Mouse (Mus musculus): ENCODE results near the gene 1700017N19Rik. TPM values are rescaled to one million over a fixed set of nuclear protein-coding genes. Genes with fewer than 3 reads are reported as not detected.

Gene 1700017N19Rik
- total RNA-seq, 2 experiments from 2014 or later, result not detected

DNA sequence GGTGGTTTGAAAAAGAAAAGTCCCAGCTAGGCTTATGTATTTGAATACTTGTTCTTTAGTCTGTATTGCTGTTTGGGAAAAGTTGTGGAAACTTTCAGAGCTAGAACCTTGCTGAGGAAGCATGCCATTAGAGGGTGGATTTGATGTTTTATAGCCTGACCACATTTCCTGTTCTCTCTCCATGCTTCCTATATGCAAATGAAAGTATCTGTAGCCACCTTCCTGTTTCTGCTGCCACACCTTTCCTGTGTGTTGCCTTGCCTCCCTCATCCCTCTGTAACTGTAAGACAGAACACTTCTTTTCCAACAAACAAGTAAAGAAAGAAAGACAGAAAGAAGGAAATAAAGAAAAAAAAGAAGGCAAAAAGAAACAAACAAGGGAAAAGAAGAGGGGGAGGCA, 63.9 kb downstream of the 1700017N19Rik start:
- intact Hi-C loops (cut with DNase I), result no loop called here
- no peak for DNase-seq

DNA sequence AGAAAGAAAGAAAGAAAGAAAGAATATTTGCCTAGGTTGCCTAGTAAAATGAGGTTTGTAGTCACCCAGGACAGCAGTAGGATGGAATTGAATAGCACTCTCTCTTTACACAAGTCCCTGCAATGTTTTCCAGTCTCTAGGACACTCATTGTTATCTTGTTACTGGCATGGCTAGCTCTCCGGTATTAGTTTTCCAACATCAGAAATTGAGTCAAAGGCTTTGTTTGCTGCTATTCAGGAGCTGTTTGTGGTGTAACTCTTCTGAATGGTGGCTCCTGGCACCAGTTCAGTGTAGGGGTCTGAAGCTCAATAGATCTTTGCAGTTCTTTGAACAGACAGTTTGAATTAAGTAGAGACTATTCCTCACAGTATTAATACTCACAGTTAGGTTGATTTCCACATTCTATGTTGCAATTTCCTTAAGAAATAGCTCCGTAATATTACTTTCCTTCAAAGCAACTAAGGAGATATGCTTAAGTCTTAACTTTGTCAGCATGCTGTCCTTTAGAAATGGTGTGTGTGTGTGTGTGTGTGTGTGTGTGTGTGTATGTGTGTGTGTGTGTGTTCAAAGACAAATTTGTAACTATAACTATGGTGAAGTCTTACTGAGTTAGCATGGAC, 71.8 kb downstream of the 1700017N19Rik start:
- intact Hi-C loops (cut with DNase I), result no loop called here
- no peak for DNase-seq

Other genes starting within 250 kb of the 1700017N19Rik start
- gene Gm4302, start 249.6 kb upstream of the 1700017N19Rik start, total RNA-seq (2021), result not detected
- not detected for gene Gm4303, start 244.5 kb upstream of the 1700017N19Rik start, total RNA-seq (2021)
- not detected for gene Gm4305, start 239.4 kb upstream of the 1700017N19Rik start, total RNA-seq (2021)
- not detected for gene Gm4307, start 229.1 kb upstream of the 1700017N19Rik start, total RNA-seq (2021)
- gene Gm4312, start 207.9 kb upstream of the 1700017N19Rik start, total RNA-seq (2021), result not detected
- 10 to 100 TPM; 20.8 to 22.7 TPM for gene Tmtc3, start 103.1 kb upstream of the 1700017N19Rik start, total RNA-seq (2021)
- 1 to 10 TPM; 3.1 to 4.1 TPM for gene Cep290, start 102.9 kb upstream of the 1700017N19Rik start, total RNA-seq (2021)
- gene 4930430F08Rik, start 61 bp upstream of the 1700017N19Rik start, total RNA-seq (2021), result 1 to 10 TPM; 2.3 to 3.4 TPM

Measured in heart, postnatal 10 days (tissue).